Mouse (Mus musculus) megakaryocyte, embryonic 14.5 days (primary cell): ENCODE measurements at regions not wholly inside any gene's neighbourhood (a gene's known extent, or its start where the extent isn't known, plus 50 kb on each side); places are given as distances from the start of the nearest gene placed in this dataset.

Experiments
- FLI1 ChIP-seq: IDR thresholded peaks from 2 replicates; pipeline ENCODE4 v1.6.1; 2012; ENCODE audit warnings: low read length, inconsistent platforms, mixed read lengths
- GATA1 ChIP-seq: IDR thresholded peaks from 3 replicates; pipeline ENCODE4 v1.6.1; 2012; ENCODE audit warnings: mixed read lengths, low read length, inconsistent platforms, borderline replicate concordance

DNA sequence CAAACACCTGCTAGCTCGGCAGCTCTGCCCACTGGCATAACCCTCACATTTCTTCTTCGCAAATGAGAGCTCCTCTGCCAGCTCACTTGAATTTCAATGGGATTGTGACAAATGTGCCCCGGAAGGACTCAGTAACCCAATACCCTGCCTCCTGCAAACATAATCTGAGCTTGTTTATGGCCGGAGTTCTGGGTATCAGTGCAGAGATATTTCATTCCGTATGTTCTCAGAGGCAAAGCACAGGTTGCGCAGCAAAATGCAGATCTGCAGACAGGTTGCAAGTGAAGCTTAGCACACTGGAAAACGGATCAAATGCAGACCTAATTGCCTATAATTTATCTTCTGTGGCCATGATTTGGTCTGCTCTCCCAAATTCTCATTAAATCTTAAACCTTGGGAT is 348.9 kb downstream of the Dmrt2 start:
- no peak for TF ChIP-seq GATA1
- TF ChIP-seq FLI1 = no peak
